Mouse (Mus musculus) heart, embryonic 15.5 days (tissue): ENCODE measurements around the gene Cep164. TPM values are rescaled to one million over a fixed set of nuclear protein-coding genes. Genes with fewer than 3 reads are reported as not detected.
"Not testable (repeated sequence)": the region's sequence is repeated elsewhere in the genome, so short reads cannot be mapped to it uniquely, and the experiment has no call there.

ENCODE experiments used
- ATAC-seq: fragments of 200-750 bp; cut with Nextera tagmentation; replicated peaks from 2 replicates; pipeline ENCODE4 v1.8.0; 2017; ENCODE audit warnings: low read depth, moderate TSS enrichment; ENCODE audit not compliant: insufficient number of reproducible peaks, insufficient read depth, low FRiP score
- H3K27ac ChIP-seq: fragments of 300-500 bp; sonication (generic); 2 replicates; pipeline ENCODE4 v1.5.1; 2015; ENCODE audit warnings: mild to moderate bottlenecking, inconsistent platforms
- H3K27me3 ChIP-seq: fragments of 300-500 bp; sonication (generic); 2 replicates; pipeline ENCODE4 v1.6.1; 2015; ENCODE audit warnings: inconsistent platforms
- H3K36me3 ChIP-seq: fragments of 300-500 bp; sonication (generic); 2 replicates; pipeline ENCODE4 v1.6.1; 2015; ENCODE audit warnings: mild to moderate bottlenecking, inconsistent platforms
- H3K4me1 ChIP-seq: fragments of 300-500 bp; sonication (generic); replicated peaks from 2 replicates; pipeline ENCODE4 v1.6.1; 2015; ENCODE audit warnings: inconsistent platforms
- H3K4me2 ChIP-seq: fragments of 300-500 bp; sonication (generic); 2 replicates; pipeline ENCODE4 v1.6.1; 2015; ENCODE audit warnings: inconsistent platforms, mild to moderate bottlenecking, moderate library complexity
- H3K4me3 ChIP-seq: fragments of 300-500 bp; sonication (generic); 2 replicates; pipeline ENCODE4 v1.5.1; 2015; ENCODE audit warnings: mild to moderate bottlenecking, inconsistent platforms
- H3K9ac ChIP-seq: fragments of 300-500 bp; sonication (generic); 2 replicates; pipeline ENCODE4 v1.6.1; 2015; ENCODE audit warnings: mild to moderate bottlenecking, inconsistent platforms
- H3K9me3 ChIP-seq: fragments of 300-500 bp; sonication (generic); replicated peaks from 2 replicates; pipeline ENCODE4 v1.6.1; 2016; ENCODE audit warnings: inconsistent platforms
- WGBS: fragments of 180-500 bp; shearing (Covaris S2); methylation state at CpG from one replicate; pipeline ENCODE4 v1.1.7; 2015; ENCODE audit warnings: mixed read lengths; 5-methylcytosine and 5-hydroxymethylcytosine counted together
- polyA plus RNA-seq: library from polyadenylated mRNA; unstranded; fragments of >200 nt; fragmentation: Nextera tagmentation; extraction: Ambion mirVana; gene quantifications from 2 replicates; pipeline ENCODE4 v1.2.1, GENCODE M21; 2015

Gene Cep164
- polyA plus RNA-seq, 1 experiment from 2014 or later: 12.4 TPM

- 0 out of 2 replicates have a peak overlapping the region, but pooled peaks have one; percentile 7 for H3K4me2 ChIP-seq
- peaks cover 21% of the 10 kb centered on the region for H3K4me1 ChIP-seq
- peak; percentile 77 for ATAC-seq
- no peak overlapping the region for H3K9ac ChIP-seq
- no peaks in the 10 kb centered on the region for H3K9me3 ChIP-seq
- H3K4me3 ChIP-seq: no peak overlapping the region
- no peaks in the 10 kb centered on the region for H3K27me3 ChIP-seq
- no peaks in the 10 kb centered on the region for H3K36me3 ChIP-seq
- H3K27ac ChIP-seq: peak overlapping the region; percentile 68
- 49% methylated on average over 8 of the region's 8 CpGs for WGBS
Observed at GRCm38 (mm10) chr9:45787071-45787470, 41.4 kb downstream of the Cep164 start.

- no peaks in the 10 kb centered on the region for H3K9me3 ChIP-seq
- no peak overlapping the region for H3K9ac ChIP-seq
- peaks cover 18% of the 10 kb centered on the region for H3K4me1 ChIP-seq
- H3K4me2 ChIP-seq: no peak overlapping the region
- no peak for ATAC-seq
- H3K27ac ChIP-seq: no peak overlapping the region
- H3K36me3 ChIP-seq: peaks cover 11% of the 10 kb centered on the region; the same call in 1 of the 2 replicates
- 76% methylated on average over 12 of the region's 12 CpGs for WGBS
- no peaks in the 10 kb centered on the region for H3K27me3 ChIP-seq
- no peak overlapping the region for H3K4me3 ChIP-seq
Observed at GRCm38 (mm10) chr9:45783249-45784069, 45.0 kb downstream of the Cep164 start.

- no peaks in the 10 kb centered on the region for H3K27me3 ChIP-seq
- H3K36me3 ChIP-seq: peaks cover 29% of the 10 kb centered on the region; the same call in 1 of the 2 replicates
- no peak for ATAC-seq
- no peaks in the 10 kb centered on the region for H3K4me1 ChIP-seq
- no peak overlapping the region for H3K9ac ChIP-seq
- no peak overlapping the region for H3K27ac ChIP-seq
- H3K9me3 ChIP-seq: no peaks in the 10 kb centered on the region
- no peak overlapping the region for H3K4me2 ChIP-seq
- 73% methylated on average over 6 of the region's 6 CpGs for WGBS
- no peak overlapping the region for H3K4me3 ChIP-seq
Observed at GRCm38 (mm10) chr9:45779201-45779600, 49.3 kb downstream of the Cep164 start.

- not testable (repeated sequence) for H3K9ac ChIP-seq, H3K4me3 ChIP-seq, ATAC-seq, H3K9me3 ChIP-seq, H3K27ac ChIP-seq, H3K27me3 ChIP-seq, H3K4me2 ChIP-seq, H3K4me1 ChIP-seq
- 76% methylated on average over 3 of the region's 3 CpGs for WGBS
- peaks cover 51% of the 10 kb centered on the region; the same call in 1 of the 2 replicates for H3K36me3 ChIP-seq
Observed at GRCm38 (mm10) chr9:45776176-45776575, 52.3 kb downstream of the Cep164 start.

GRCm38 (mm10) chr9:45774088-45774487, 54.4 kb downstream of the Cep164 start:
- Histone ChIP-seq H3K9me3 (no peaks in the 10 kb centered on the region), H3K4me3 (no peak overlapping the region), H3K27ac (no peak overlapping the region), H3K9ac (no peak overlapping the region), H3K36me3 (peaks cover 56% of the 10 kb centered on the region), H3K4me1 (no peaks in the 10 kb centered on the region), H3K27me3 (no peaks in the 10 kb centered on the region), H3K4me2 (no peak overlapping the region)
- ATAC-seq: no peak
- 82% methylated on average over 6 of the region's 6 CpGs for WGBS

- no peaks in the 10 kb centered on the region for H3K9me3 ChIP-seq
- WGBS: 86% methylated on average over 5 of the region's 5 CpGs
- H3K27me3 ChIP-seq: no peaks in the 10 kb centered on the region
- H3K4me1 ChIP-seq: no peaks in the 10 kb centered on the region
- ATAC-seq: no peak
- no peak overlapping the region for H3K4me3 ChIP-seq
- peaks cover 35% of the 10 kb centered on the region for H3K36me3 ChIP-seq
- H3K9ac ChIP-seq: no peak overlapping the region
- H3K4me2 ChIP-seq: no peak overlapping the region
- no peak overlapping the region for H3K27ac ChIP-seq
Observed at GRCm38 (mm10) chr9:45769596-45769995, 58.9 kb downstream of the Cep164 start.

GRCm38 (mm10) chr9:45768421-45768820, 60.1 kb downstream of the Cep164 start:
- H3K27ac ChIP-seq: no peak overlapping the region
- H3K9me3 ChIP-seq: no peaks in the 10 kb centered on the region
- H3K9ac ChIP-seq: no peak overlapping the region
- H3K36me3 ChIP-seq: peaks cover 24% of the 10 kb centered on the region
- H3K4me2 ChIP-seq: no peak overlapping the region
- no peaks in the 10 kb centered on the region for H3K27me3 ChIP-seq
- ATAC-seq: no peak
- 74% methylated on average over 18 of the region's 18 CpGs for WGBS
- no peaks in the 10 kb centered on the region for H3K4me1 ChIP-seq
- H3K4me3 ChIP-seq: no peak overlapping the region

- Histone ChIP-seq H3K27ac (no peak overlapping the region), H3K4me3 (no peak overlapping the region), H3K27me3 (no peaks in the 10 kb centered on the region), H3K4me2 (no peak overlapping the region), H3K9me3 (no peaks in the 10 kb centered on the region), H3K36me3 (peaks cover 17% of the 10 kb centered on the region), H3K4me1 (no peaks in the 10 kb centered on the region), H3K9ac (no peak overlapping the region)
- ATAC-seq: no peak
- WGBS: 86% methylated on average over 8 of the region's 8 CpGs
Observed at GRCm38 (mm10) chr9:45767155-45767554, 61.3 kb downstream of the Cep164 start.

GRCm38 (mm10) chr9:45766195-45766594, 62.3 kb downstream of the Cep164 start:
- no peak for ATAC-seq
- no peaks in the 10 kb centered on the region for H3K9me3 ChIP-seq
- H3K36me3 ChIP-seq: peaks cover 9% of the 10 kb centered on the region
- no peak overlapping the region for H3K4me2 ChIP-seq
- H3K27ac ChIP-seq: no peak overlapping the region
- no peaks in the 10 kb centered on the region for H3K4me1 ChIP-seq
- 76% methylated on average over 6 of the region's 6 CpGs for WGBS
- H3K9ac ChIP-seq: no peak overlapping the region
- H3K27me3 ChIP-seq: no peaks in the 10 kb centered on the region
- H3K4me3 ChIP-seq: no peak overlapping the region

- ATAC-seq: no peak
- Histone ChIP-seq H3K27ac (no peak overlapping the region), H3K4me1 (no peaks in the 10 kb centered on the region), H3K9me3 (no peaks in the 10 kb centered on the region), H3K9ac (no peak overlapping the region), H3K4me3 (no peak overlapping the region), H3K36me3 (no peaks in the 10 kb centered on the region), H3K4me2 (no peak overlapping the region), H3K27me3 (no peaks in the 10 kb centered on the region)
- 37% methylated on average over 8 of the region's 8 CpGs for WGBS
Observed at GRCm38 (mm10) chr9:45754452-45755091, 73.9 kb downstream of the Cep164 start.

GRCm38 (mm10) chr9:45749917-45750316, 78.6 kb downstream of the Cep164 start:
- Histone ChIP-seq H3K4me2 (no peak overlapping the region), H3K4me1 (no peaks in the 10 kb centered on the region), H3K4me3 (no peak overlapping the region), H3K27ac (no peak overlapping the region), H3K9ac (no peak overlapping the region), H3K27me3 (peaks cover 11% of the 10 kb centered on the region), H3K9me3 (no peaks in the 10 kb centered on the region), H3K36me3 (no peaks in the 10 kb centered on the region)
- 88% methylated on average over 4 of the region's 4 CpGs for WGBS
- ATAC-seq: no peak
